Mouse (Mus musculus): ENCODE data around the gene Ext2.

Ext2 gene

GRCm38 (mm10) chr2:93822045-93822749, at the start of gene Ext2:
Gene Ext2 (minus strand): TSS chr2:93822568.
- peak; percentile 97 to 98 for DNase-seq

GRCm38 (mm10) chr2:93871411-93871925, 49.1 kb upstream of the Ext2 start:
- no peak for DNase-seq

GRCm38 (mm10) chr2:93870842-93871241, 48.5 kb upstream of the Ext2 start:
- DNase-seq = peak; percentile 85 to 88

GRCm38 (mm10) chr2:93869107-93869600, 46.8 kb upstream of the Ext2 start, which contains the start of gene Accsl:
Gene Accsl (minus strand): TSS chr2:93869157.
- DNase-seq = no peak

GRCm38 (mm10) chr2:93868566-93868965, 46.2 kb upstream of the Ext2 start:
- no peak for DNase-seq

- no peak for DNase-seq
These were observed 40.9 kb upstream of the Ext2 start for GRCm38 (mm10) chr2:93863229-93863628.

- DNase-seq = no peak
These were observed 36.5 kb upstream of the Ext2 start for GRCm38 (mm10) chr2:93858845-93859244.

GRCm38 (mm10) chr2:93851303-93851702, 28.9 kb upstream of the Ext2 start:
- no peak for DNase-seq

GRCm38 (mm10) chr2:93850317-93850944, 28.1 kb upstream of the Ext2 start:
- no peak for DNase-seq

GRCm38 (mm10) chr2:93849505-93850089, 27.2 kb upstream of the Ext2 start, which contains the start of gene Accs:
Gene Accs (minus strand): TSS chr2:93849943.
- peak; percentile 78 to 82 for DNase-seq

GRCm38 (mm10) chr2:93841349-93841748, 19.0 kb upstream of the Ext2 start:
- no peak for DNase-seq

GRCm38 (mm10) chr2:93840109-93840508, 17.7 kb upstream of the Ext2 start:
- peak; percentile 80 to 88 for DNase-seq

GRCm38 (mm10) chr2:93838931-93839330, 16.6 kb upstream of the Ext2 start:
- no peak for DNase-seq

GRCm38 (mm10) chr2:93836232-93836785, 13.9 kb upstream of the Ext2 start:
- DNase-seq = no peak

GRCm38 (mm10) chr2:93835596-93835995, 13.2 kb upstream of the Ext2 start:
- DNase-seq = no peak

GRCm38 (mm10) chr2:93823519-93823918, 1.2 kb upstream of the Ext2 start:
- DNase-seq = peak; percentile 88 to 95

- no peak for DNase-seq
These were observed 4.6 kb downstream of the Ext2 start for GRCm38 (mm10) chr2:93817791-93818190.

GRCm38 (mm10) chr2:93813343-93813742, 9.0 kb downstream of the Ext2 start:
- DNase-seq = no peak

- DNase-seq = peak; percentile 83 to 89
These were observed 10.6 kb downstream of the Ext2 start for GRCm38 (mm10) chr2:93811812-93812211.

GRCm38 (mm10) chr2:93809931-93810330, 12.4 kb downstream of the Ext2 start:
- DNase-seq = peak; percentile 72 to 74

- peak in 1 of 2 experiments; percentile 54 for DNase-seq
These were observed 14.3 kb downstream of the Ext2 start for GRCm38 (mm10) chr2:93808071-93808470.

GRCm38 (mm10) chr2:93807440-93807839, 14.9 kb downstream of the Ext2 start:
- DNase-seq = peak; percentile 47 to 59

All from cerebellum, postnatal 10 days (tissue).